In the genomic region with DNA sequence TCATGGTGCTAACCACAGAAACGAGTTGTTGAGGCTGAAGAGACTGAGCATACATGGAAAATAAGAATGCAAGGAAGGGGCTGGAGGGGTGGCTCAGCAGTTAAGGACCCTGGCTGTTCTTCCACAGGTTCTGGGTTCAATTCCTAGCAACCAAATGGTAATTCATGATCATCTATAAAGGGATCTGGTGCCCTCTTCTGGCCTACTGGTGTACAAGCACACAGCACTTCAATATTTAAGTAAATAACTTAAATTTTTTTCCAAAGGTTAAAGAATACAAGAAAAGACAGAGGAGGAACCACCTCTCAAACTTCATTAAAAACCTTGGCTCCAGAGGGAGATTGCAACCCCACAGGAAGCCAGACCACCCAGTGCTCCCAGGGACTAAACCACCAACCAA, we compare ENCODE assay signal across 16 mouse cellular contexts. TPM values are rescaled to one million over a fixed set of nuclear protein-coding genes. Genes with fewer than 3 reads are reported as not detected.
DNase-seq lines count a peak whose midpoint lies in the region; ATAC-seq and TF ChIP-seq lines count a peak whose summit lies in the region.
"Had no signal": no experiment of that assay in that cellular context is flagged by ENCODE, and none has a peak within 500 bp of the region (broad histone marks: within the 10 kb centered on the region; RNA-seq: fewer than 3 reads in every experiment).

No protein-coding gene starts in this region.

- no peak for TF ChIP-seq POLR2A in heart, adult 2 months (IDR thresholded peaks at IDR 0.05; ENCODE audit: insufficient read depth, low read depth, low read length)
- no peak for TF ChIP-seq POLR2A in CH12.LX (IDR thresholded peaks at IDR 0.05; ENCODE audit: low read depth, low read length)

- ATAC-seq in liver, postnatal 0 days: no peak
- no peak for ATAC-seq in liver, embryonic 12.5 days
- 0 out of 2 replicates have a peak, but pooled peaks have one; percentile 44 for ATAC-seq in megakaryocyte progenitor cell, adult 5-6 weeks (replicated peaks; ENCODE audit: poor library complexity)
- no peak for ATAC-seq in erythroid progenitor cell, adult 5-6 weeks (replicated peaks; ENCODE audit: low FRiP score, poor library complexity, severe bottlenecking)
- ATAC-seq: inflammation-experienced regulatory T-cells, adult 6 months; midbrain, embryonic 13.5 days had no signal

- H3K4me3 ChIP-seq in heart, adult 2 months: no peak overlapping the region
- no peak overlapping the region for H3K4me3 ChIP-seq in heart, embryonic 10.5 days
- H3K4me3 ChIP-seq in liver, postnatal 0 days (ENCODE audit: low read depth, low read length): no peak overlapping the region
- no peak overlapping the region for H3K4me3 ChIP-seq in liver, embryonic 12.5 days
- H3K4me3 ChIP-seq in CH12.LX (replicated peaks in 1 of 3; ENCODE audit: low read depth in 2 of 3, low read length in 2 of 3, poor library complexity in 1 of 3): no peak overlapping the region
- H3K4me3 ChIP-seq: embryonic facial prominence, embryonic 12.5 days; midbrain, embryonic 13.5 days had no signal

- no peaks in the 10 kb centered on the region for H3K4me1 ChIP-seq in heart, adult 2 months (ENCODE audit: control insufficient read depth, insufficient read depth, low read length)
- H3K4me1 ChIP-seq in heart, embryonic 10.5 days: no peaks in the 10 kb centered on the region
- no peaks in the 10 kb centered on the region for H3K4me1 ChIP-seq in liver, postnatal 0 days (ENCODE audit: insufficient read depth)
- H3K4me1 ChIP-seq in liver, embryonic 12.5 days: no peaks in the 10 kb centered on the region
- no peaks in the 10 kb centered on the region for H3K4me1 ChIP-seq in CH12.LX (ENCODE audit: control insufficient read depth in 1 of 2, insufficient read depth in 2 of 2)
- H3K4me1 ChIP-seq: embryonic facial prominence, embryonic 12.5 days had no signal

- no peak overlapping the region for H3K9ac ChIP-seq in heart, adult 2 months (ENCODE audit: low read depth, low read length)
- no peak overlapping the region for H3K9ac ChIP-seq in liver, postnatal 0 days (replicated peaks)
- no peak overlapping the region for H3K9ac ChIP-seq in liver, embryonic 12.5 days
- no peak overlapping the region for H3K9ac ChIP-seq in CH12.LX (ENCODE audit: insufficient read depth, low read depth)
- H3K9ac ChIP-seq: embryonic facial prominence, embryonic 12.5 days; midbrain, embryonic 13.5 days had no signal

- H3K27me3 ChIP-seq in heart, adult 2 months (ENCODE audit: control insufficient read depth, insufficient read depth, low read length): no peaks in the 10 kb centered on the region
- no peaks in the 10 kb centered on the region for H3K27me3 ChIP-seq in heart, embryonic 10.5 days (ENCODE audit: insufficient read depth, poor library complexity, severe bottlenecking)
- H3K27me3 ChIP-seq in liver, postnatal 0 days (ENCODE audit: insufficient read depth, low read length): no peaks in the 10 kb centered on the region
- no peaks in the 10 kb centered on the region for H3K27me3 ChIP-seq in liver, embryonic 12.5 days (replicated peaks)
- H3K27me3 ChIP-seq in CH12.LX (replicated peaks): no peaks in the 10 kb centered on the region
- H3K27me3 ChIP-seq: embryonic facial prominence, embryonic 12.5 days; midbrain, embryonic 13.5 days had no signal

- H3K4me2 ChIP-seq in liver, postnatal 0 days (ENCODE audit: low read depth, low read length): no peak overlapping the region
- no peak overlapping the region for H3K4me2 ChIP-seq in liver, embryonic 12.5 days
- H3K4me2 ChIP-seq in CH12.LX (ENCODE audit: insufficient read depth, low read depth, poor library complexity, severe bottlenecking): no peak overlapping the region
- H3K4me2 ChIP-seq: embryonic facial prominence, embryonic 12.5 days; midbrain, embryonic 13.5 days had no signal

- intact Hi-C loops in heart, adult 2 months (cut with DNase I): no loop called here

- DNase-seq in heart, adult 2 months: no peak
- no peak for DNase-seq in heart, embryonic 10.5 days (ENCODE audit: low spot score)
- no peak for DNase-seq in liver, postnatal 0 days
- DNase-seq in CH12.LX (ENCODE audit: extremely low read depth): peak; percentile 24
- DNase-seq: adrenal gland, adult 2 months; cerebellum, adult 11-12 months; gastrocnemius, postnatal 10 days; heart, postnatal 4 days; liver had no signal

- TF ChIP-seq EP300 in heart, adult 2 months (IDR thresholded peaks at IDR 0.05; ENCODE audit: insufficient read depth, low read depth, low read length): no peak
- no peak for TF ChIP-seq EP300 in liver, postnatal 0 days (IDR thresholded peaks at IDR 0.05; ENCODE audit: low read depth)
- TF ChIP-seq EP300 in CH12.LX (IDR thresholded peaks at IDR 0.05; ENCODE audit: low read length): no peak

- no peak overlapping the region for H3K27ac ChIP-seq in heart, adult 2 months
- H3K27ac ChIP-seq in heart, embryonic 10.5 days: no peak overlapping the region
- H3K27ac ChIP-seq in liver, postnatal 0 days (ENCODE audit: low read depth): no peak overlapping the region
- H3K27ac ChIP-seq in liver, embryonic 12.5 days: no peak overlapping the region
- H3K27ac ChIP-seq in CH12.LX (ENCODE audit: insufficient read depth, low read depth): no peak overlapping the region
- H3K27ac ChIP-seq: embryonic facial prominence, embryonic 12.5 days; midbrain, embryonic 13.5 days had no signal

- peak; percentile 59 for TF ChIP-seq RAD21 in CH12.LX (IDR thresholded peaks at IDR 0.05; ENCODE audit: low read depth, low read length)

- in situ Hi-C loops in CH12.LX (cut with MboI; ENCODE audit: low pct_ligation_motif_present, low pct_unique_long_range_greater_than_20kb, low sequenced_read_pairs): no loop called here

- TF ChIP-seq CTCF in heart, adult 2 months (IDR thresholded peaks at IDR 0.05): peak; percentile 60
- TF ChIP-seq CTCF in liver, postnatal 0 days (IDR thresholded peaks at IDR 0.05; ENCODE audit: low read depth): peak; percentile 42
- peak; percentile 33 to 68; a peak in 3 of 4 replicates for TF ChIP-seq CTCF in CH12.LX (conservative IDR thresholded peaks at IDR 0.05 in 1 of 2, IDR thresholded peaks at IDR 0.05 in 1 of 2; ENCODE audit: low read depth in 2 of 2, low read length in 2 of 2)

- no peaks in the 10 kb centered on the region for H3K9me3 ChIP-seq in heart, embryonic 10.5 days
- no peaks in the 10 kb centered on the region for H3K9me3 ChIP-seq in liver, postnatal 0 days (ENCODE audit: low read length)
- no peaks in the 10 kb centered on the region for H3K9me3 ChIP-seq in liver, embryonic 12.5 days (replicated peaks)
- H3K9me3 ChIP-seq in CH12.LX (replicated peaks; ENCODE audit: low read length): no peaks in the 10 kb centered on the region
- H3K9me3 ChIP-seq: embryonic facial prominence, embryonic 12.5 days; midbrain, embryonic 13.5 days had no signal

- H3K36me3 ChIP-seq in heart, adult 2 months (ENCODE audit: control insufficient read depth, insufficient read depth, low read length): no peaks in the 10 kb centered on the region
- H3K36me3 ChIP-seq in heart, embryonic 10.5 days: peaks cover 15% of the 10 kb centered on the region
- no peaks in the 10 kb centered on the region for H3K36me3 ChIP-seq in liver, postnatal 0 days (replicated peaks; ENCODE audit: insufficient read depth, low read length)
- 0 out of 2 replicates have a peak, but pooled peaks cover 3% of the 10 kb centered on the region for H3K36me3 ChIP-seq in liver, embryonic 12.5 days
- peaks cover 0 to 16% of the 10 kb centered on the region in 2 experiments for H3K36me3 ChIP-seq in CH12.LX (replicated peaks in 1 of 2; ENCODE audit: control insufficient read depth in 1 of 2, insufficient read depth in 1 of 2, low read length in 1 of 2)

- no peaks in the 10 kb centered on the region for H3K79me2 ChIP-seq in heart, adult 2 months (replicated peaks; ENCODE audit: control insufficient read depth, insufficient read depth, low read length)
- no peaks in the 10 kb centered on the region for H3K79me2 ChIP-seq in CH12.LX (replicated peaks; ENCODE audit: control insufficient read depth, extremely low read depth, insufficient read depth, poor library complexity, severe bottlenecking)

- dilution Hi-C loops in CH12.LX (cut with MboI; ENCODE audit: extremely low pct_ligation_motif_present, extremely low pct_unique_long_range_greater_than_20kb, low sequenced_read_pairs): no loop called here

- 86% methylated on average over 1 of the region's 1 CpGs for WGBS in heart, adult 2 months
- WGBS in heart, embryonic 10.5 days: 65% methylated on average over 1 of the region's 1 CpGs
- 57% methylated on average over 1 of the region's 1 CpGs for WGBS in liver, postnatal 0 days (ENCODE audit: insufficient replicate concordance)
- 27% methylated on average over 1 of the region's 1 CpGs for WGBS in liver, embryonic 12.5 days (ENCODE audit: insufficient replicate concordance)

TF ChIP-seq in CH12.LX, 34 proteins besides CTCF, POLR2A, EP300 and RAD21 (continues in another document):
- no peak for TF ChIP-seq TBP (conservative IDR thresholded peaks at IDR 0.05; ENCODE audit: low read depth, low read length)

RNA-seq across cellular contexts. Expression of a gene that starts 8.0 kb away (rescaled TPM):
- 10 to 100 TPM in 1 of 2 experiments, 1 to 10 TPM in 1; 7.9 to 11.1 TPM for total RNA-seq in heart, adult 2 months (2021)
- 23.0 and 28.7 TPM in 2 replicates for polyA plus RNA-seq in heart, adult 2 months (2012; rRNA removed)
- polyA plus RNA-seq in heart, embryonic 10.5 days (2016; fragmentation: Nextera tagmentation; extraction: Ambion mirVana): 57.3 and 63.0 TPM in 2 replicates
- polyA plus RNA-seq in liver, postnatal 0 days (2015; fragmentation: Nextera tagmentation; extraction: Ambion mirVana): 2.7 and 3.0 TPM in 2 replicates
- polyA plus RNA-seq in liver, embryonic 12.5 days (2016; fragmentation: Nextera tagmentation; extraction: Ambion mirVana): 10.1 and 10.5 TPM in 2 replicates
- total RNA-seq in CH12.LX (2012; rRNA removed) (11.3 and 14.4 TPM in 2 replicates), CH12.LX (2014; rRNA removed) (6.1 and 6.4 TPM in 2 replicates)
- polyA plus RNA-seq in CH12.LX (2012; ENCODE audit: insufficient read length, low read depth): 14.9 and 15.0 TPM in 2 replicates
- 0.62 and 1.2 TPM in 2 replicates for total RNA-seq in megakaryocyte progenitor cell, adult 5-6 weeks (2015)
- 2.0 and 2.4 TPM in 2 replicates for total RNA-seq in megakaryocyte progenitor cell, adult 5-6 weeks (2017)
- 2.2 TPM in 1 of 2 replicates, not detected in the other for total RNA-seq in erythroid progenitor cell, adult 5-6 weeks (2015; ENCODE audit: low replicate concordance)
- 0.77 TPM in 1 of 2 replicates, not detected in the other for total RNA-seq in erythroid progenitor cell, adult 5-6 weeks (2017; ENCODE audit: low replicate concordance)

RNA-seq across cellular contexts. Expression of a gene that starts 24.0 kb away (rescaled TPM):
- 1 to 10 TPM; 1.4 to 1.5 TPM for total RNA-seq in heart, adult 2 months (2021)
- polyA plus RNA-seq in heart, adult 2 months (2012; rRNA removed): 3.6 and 3.7 TPM in 2 replicates
- 0.10 and 0.11 TPM in 2 replicates for polyA plus RNA-seq in heart, embryonic 10.5 days (2016; fragmentation: Nextera tagmentation; extraction: Ambion mirVana)
- 0.14 and 0.23 TPM in 2 replicates for polyA plus RNA-seq in liver, postnatal 0 days (2015; fragmentation: Nextera tagmentation; extraction: Ambion mirVana)
- not detected in 2 replicates for polyA plus RNA-seq in liver, embryonic 12.5 days (2016; fragmentation: Nextera tagmentation; extraction: Ambion mirVana)
- total RNA-seq in CH12.LX (2012; rRNA removed): not detected in 2 replicates
- not detected in 2 replicates for total RNA-seq in CH12.LX (2014; rRNA removed)
- polyA plus RNA-seq in CH12.LX (2012; ENCODE audit: insufficient read length, low read depth): not detected in 2 replicates
- total RNA-seq in megakaryocyte progenitor cell, adult 5-6 weeks (2015): not detected in 2 replicates
- not detected in 2 replicates for total RNA-seq in megakaryocyte progenitor cell, adult 5-6 weeks (2017)
- total RNA-seq in erythroid progenitor cell, adult 5-6 weeks (2015; ENCODE audit: low replicate concordance): not detected in 2 replicates
- total RNA-seq in erythroid progenitor cell, adult 5-6 weeks (2017; ENCODE audit: low replicate concordance): not detected in 2 replicates
- total RNA-seq: common myeloid progenitor, adult 5-6 weeks had no signal
- polyA plus RNA-seq: inflammation-experienced regulatory T-cells, adult 6 months had no signal
